Mouse (Mus musculus): ENCODE data around the gene Faah.

Gene Faah

DNA sequence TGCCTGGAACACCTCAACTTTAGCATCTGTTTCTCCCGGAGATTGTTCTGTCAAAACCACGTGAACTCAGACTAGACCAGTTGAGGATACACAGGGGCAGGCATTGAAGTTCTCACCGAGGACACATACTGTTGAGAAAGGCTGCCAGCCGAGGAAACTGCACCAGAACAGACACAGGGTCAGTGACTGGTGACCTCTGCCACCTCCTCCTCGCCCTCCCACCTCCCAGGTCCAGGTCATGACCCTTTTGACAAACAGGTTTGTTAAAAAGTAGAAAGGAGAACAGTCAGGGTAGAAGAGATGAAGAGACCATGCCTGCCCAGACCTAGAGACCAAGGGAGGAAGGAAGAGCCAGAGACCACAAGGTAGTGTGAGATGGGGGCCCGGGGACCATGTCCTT is 17.1 kb downstream of the Faah start:
- no peak for DNase-seq (ENCODE audit: low spot score)

- no peak for DNase-seq (ENCODE audit: low spot score)
Measured at GRCm38 (mm10) chr4:115996729-115997128, 21.0 kb downstream of the Faah start.

DNA sequence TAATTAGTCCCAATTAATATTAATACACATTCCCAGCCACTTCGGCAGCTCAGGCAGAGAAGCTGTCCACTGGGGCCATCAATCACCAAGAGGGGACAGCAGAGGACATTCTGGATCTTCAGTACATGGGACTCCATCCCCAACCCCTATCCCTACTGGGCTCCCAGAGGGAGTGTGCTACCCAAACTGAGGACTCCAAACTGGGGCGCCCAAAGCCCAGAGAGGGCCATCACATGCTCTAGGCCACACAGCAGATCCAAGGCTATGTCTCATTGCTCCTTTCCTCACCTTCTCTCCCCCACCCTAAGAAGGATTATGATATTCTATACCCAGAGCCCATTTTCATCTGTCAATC is 22.4 kb downstream of the Faah start:
- no peak for DNase-seq (ENCODE audit: low spot score)

DNA sequence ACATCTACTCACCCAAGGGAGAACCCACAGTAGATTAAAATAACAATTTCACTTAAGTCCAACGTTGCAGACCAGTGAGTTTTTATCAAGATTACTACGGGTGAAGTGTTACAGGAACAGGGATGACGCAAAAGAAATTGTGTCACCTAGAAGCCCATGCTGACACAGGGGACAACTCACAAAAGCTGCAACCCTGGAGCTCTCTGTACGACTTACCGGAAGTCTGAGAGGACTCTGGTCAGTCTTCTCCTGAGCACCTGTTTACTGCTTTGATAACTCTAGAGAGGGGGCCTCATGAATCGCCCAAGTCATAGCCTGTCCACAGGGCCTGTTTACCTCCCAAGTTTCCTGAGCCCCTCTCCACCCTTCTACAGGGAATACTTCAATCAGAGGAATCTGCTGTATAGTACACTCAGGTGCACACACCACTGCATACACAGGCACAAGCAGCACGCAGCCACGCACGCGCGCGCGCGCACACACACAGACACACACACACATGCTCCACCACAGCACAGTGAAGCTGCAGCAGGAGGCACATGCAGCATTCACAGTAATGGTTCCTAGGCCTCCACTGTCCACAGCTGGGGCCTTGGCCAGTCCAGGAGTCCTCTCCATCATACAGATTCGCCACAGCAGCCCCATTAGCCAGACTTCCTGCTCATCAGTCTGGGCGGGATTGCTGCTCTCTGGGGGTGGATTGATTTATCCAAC is 22.9 kb downstream of the Faah start:
- no peak for DNase-seq (ENCODE audit: low spot score)

GRCm38 (mm10) chr4:115989382-115989781 is 28.3 kb downstream of the Faah start:
- no peak for DNase-seq (ENCODE audit: low spot score)

DNA sequence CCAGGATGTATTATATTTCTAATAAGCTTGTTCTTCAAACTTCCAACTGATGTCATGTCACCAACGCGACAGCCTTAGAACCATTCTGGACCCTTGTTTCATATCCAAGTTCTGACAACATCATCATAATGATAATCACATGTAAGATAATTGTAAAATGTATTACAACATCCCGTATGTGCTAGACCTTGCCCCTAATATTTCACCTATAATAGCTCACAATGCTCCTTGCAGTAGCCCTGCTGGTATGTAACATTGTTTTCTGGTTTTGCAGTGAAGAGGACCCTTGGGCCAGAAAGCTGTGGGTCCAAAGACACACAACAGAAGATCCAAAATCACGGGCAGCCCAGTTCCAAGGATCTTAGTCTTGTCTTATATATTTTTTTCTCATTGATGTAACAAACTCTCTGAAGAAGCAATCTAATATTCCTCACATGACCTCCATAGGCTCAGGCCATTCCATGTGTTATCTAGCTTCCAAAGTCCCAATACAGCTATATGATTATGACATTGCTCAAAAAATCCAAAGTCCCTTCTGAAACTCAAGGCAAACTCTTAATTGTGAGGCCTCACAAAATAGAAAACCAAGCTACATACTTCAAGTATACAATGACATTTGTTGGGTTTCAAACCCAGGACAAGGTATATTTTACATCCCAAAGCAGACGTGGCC is 29.7 kb downstream of the Faah start:
- no peak for DNase-seq (ENCODE audit: low spot score)

DNA sequence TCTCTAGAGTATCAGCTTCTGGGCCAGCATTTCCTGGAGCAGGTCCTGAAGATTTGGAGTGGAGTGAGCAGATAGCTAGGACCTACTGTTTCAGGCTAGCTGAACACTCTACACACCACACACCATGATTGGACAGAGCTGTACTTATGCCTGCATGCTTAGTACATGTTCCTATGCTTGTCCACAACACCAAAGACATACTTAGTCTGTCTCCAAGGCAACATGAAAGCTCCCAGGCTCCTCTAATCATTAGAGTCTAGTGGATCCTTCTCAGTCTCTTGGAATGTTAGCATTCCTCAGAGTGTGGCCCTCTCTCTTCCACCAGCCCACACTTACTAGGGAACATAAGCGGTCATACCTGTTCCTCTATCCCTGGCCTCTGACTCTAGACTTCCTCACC is 30.3 kb downstream of the Faah start:
- DNase-seq (ENCODE audit: low spot score): no peak

GRCm38 (mm10) chr4:115984967-115985366 is 32.8 kb downstream of the Faah start:
- DNase-seq (ENCODE audit: low spot score): no peak

- peak; percentile 83 for DNase-seq (ENCODE audit: low spot score)
Measured at GRCm38 (mm10) chr4:115984111-115984510, 33.6 kb downstream of the Faah start.

- DNase-seq (ENCODE audit: low spot score): peak; percentile 71
Measured at GRCm38 (mm10) chr4:115980676-115981075, 37.0 kb downstream of the Faah start.

DNA sequence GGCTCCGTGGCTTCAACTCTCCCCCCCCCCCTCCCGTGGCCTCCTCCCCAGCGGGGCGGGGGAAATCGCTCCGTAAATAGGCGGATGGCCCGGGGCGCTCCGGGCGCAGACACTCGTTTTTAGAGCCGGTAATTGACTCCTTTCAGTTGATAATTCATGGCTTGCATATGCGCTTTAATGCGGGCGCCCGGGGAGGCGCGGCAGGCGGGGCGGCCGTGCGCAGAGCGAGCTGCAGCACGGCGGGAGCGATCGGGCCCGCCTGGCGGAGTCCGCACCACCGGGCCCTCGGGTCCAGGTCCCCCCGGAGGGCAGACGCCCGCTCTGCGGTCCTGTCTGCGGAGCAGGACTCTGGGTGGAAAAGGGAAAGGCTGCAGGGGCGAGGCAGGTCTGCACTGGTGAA is 38.3 kb downstream of the Faah start:
- peak; percentile 34 for DNase-seq (ENCODE audit: low spot score)

GRCm38 (mm10) chr4:115978911-115979310 is 38.8 kb downstream of the Faah start:
- DNase-seq (ENCODE audit: low spot score): no peak

- no peak for DNase-seq (ENCODE audit: low spot score)
Measured at GRCm38 (mm10) chr4:115972543-115972942, 45.2 kb downstream of the Faah start.

DNA sequence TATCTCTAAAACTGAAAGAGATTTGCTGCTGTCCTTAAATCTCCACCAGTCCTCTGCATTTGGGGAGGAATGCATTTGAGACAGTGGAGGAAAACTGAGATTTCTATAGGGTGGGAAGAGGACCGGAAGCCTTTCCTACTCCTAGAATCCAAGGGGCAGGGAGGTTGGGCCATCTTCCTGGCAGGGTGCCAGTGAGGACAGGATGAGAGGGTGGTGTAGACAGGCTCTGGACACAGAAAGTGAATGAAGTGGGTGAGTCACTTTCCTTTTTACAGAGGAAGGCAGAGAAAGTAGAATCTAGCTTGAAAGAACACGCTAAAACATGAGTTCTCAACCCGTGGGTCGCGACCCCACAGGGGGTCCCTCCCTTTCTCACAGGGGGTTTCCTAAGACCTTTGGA is 53.3 kb downstream of the Faah start:
- DNase-seq (ENCODE audit: low spot score): peak; percentile 54

- no peak for DNase-seq (ENCODE audit: low spot score)
Measured at GRCm38 (mm10) chr4:115963751-115964150, 54.0 kb downstream of the Faah start.

- DNase-seq (ENCODE audit: low spot score): peak; percentile 45
Measured at GRCm38 (mm10) chr4:115962671-115963412, 54.9 kb downstream of the Faah start.

- no peak for DNase-seq (ENCODE audit: low spot score)
Measured at GRCm38 (mm10) chr4:115961991-115962390, 55.7 kb downstream of the Faah start.

- no peak for DNase-seq (ENCODE audit: low spot score)
Measured at GRCm38 (mm10) chr4:115959546-115959945, 58.2 kb downstream of the Faah start.

GRCm38 (mm10) chr4:115955494-115955775 is 62.3 kb downstream of the Faah start:
- DNase-seq (ENCODE audit: low spot score): no peak

DNA sequence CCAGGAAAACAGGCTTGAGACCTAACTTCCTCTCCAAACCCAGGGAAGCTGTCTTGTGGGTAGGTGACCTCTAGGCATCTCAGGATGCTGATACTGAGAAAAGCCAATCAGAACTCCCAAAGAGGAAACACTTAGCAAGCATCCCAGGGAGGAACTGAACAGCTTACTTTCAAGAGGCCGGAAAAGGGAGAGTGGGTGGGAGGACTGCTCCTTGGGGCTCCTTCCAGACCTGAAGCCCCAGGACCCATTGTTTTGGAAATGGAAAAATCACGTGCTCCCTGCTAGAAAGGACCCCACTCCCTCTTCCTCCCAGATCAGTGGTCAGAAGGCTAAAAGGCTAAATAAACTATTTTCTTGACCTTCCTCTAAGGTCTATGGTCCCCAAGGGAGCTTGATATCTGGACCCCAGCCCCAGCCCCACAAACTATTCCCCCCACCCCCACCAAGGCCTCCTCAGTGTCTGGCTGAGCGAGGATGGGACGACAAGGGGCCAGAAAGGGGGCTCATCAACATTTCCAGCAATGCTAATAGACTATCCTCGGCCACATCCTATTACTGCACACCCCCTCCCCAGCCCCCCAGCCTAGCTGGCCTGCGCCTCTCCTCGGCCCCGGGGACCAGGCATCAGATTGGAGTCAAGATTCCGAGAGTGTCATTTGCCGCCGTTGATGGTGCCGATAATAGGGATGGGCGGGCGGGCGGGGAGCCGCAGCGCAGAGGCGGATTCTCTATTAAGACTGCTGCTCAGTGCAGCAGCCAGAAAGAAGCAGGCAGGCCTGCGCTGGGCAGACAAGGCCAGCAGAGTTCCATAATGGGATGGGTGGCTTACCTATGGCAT is 62.9 kb downstream of the Faah start:
- no peak for DNase-seq (ENCODE audit: low spot score)

DNA sequence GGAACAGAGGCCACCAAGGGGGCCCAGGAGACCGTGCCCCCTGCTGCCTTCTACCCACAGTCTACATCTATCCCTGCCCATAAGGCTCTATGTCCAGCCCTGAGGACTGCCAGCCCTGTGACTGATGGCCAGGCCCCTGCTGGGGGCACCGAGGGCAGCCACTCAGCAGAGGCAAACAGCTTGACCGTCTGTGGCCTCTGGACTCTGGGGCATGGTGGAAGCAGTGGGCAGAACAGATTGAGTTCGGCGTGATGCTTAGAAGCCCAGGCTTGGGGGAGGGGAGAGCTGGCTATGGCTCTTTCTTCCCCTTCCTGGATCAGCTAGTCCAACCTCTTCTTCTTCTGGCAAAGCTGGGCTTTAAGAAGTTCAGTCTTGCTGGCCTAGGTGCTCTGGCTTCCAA is 64.2 kb downstream of the Faah start:
- no peak for DNase-seq (ENCODE audit: low spot score)

- peak; percentile 49 for DNase-seq (ENCODE audit: low spot score)
Measured at GRCm38 (mm10) chr4:115952758-115953157, 65.0 kb downstream of the Faah start.

Measured in MN1 (cell line).